Mouse (Mus musculus): ENCODE results near the gene Vwa2.

GRCm38 (mm10) chr19:56887879-56888278 lies 13.8 kb downstream of the Vwa2 start:
- TF ChIP-seq CTCF (IDR thresholded peaks at IDR 0.05; ENCODE audit: extremely low read depth, insufficient read depth, insufficient read length, insufficient replicate concordance), result no peak
- TF ChIP-seq POLR2A (IDR thresholded peaks at IDR 0.05; ENCODE audit: low read depth, low read length), result no peak
